Mouse (Mus musculus): ENCODE measurements at regions not wholly inside any gene's neighbourhood (a gene's known extent, or its start where the extent isn't known, plus 50 kb on each side); places are given as distances from the start of the nearest gene placed in this dataset.
"Not testable (repeated sequence)": the region's sequence is repeated elsewhere in the genome, so short reads cannot be mapped to it uniquely, and the experiment has no call there.

DNA sequence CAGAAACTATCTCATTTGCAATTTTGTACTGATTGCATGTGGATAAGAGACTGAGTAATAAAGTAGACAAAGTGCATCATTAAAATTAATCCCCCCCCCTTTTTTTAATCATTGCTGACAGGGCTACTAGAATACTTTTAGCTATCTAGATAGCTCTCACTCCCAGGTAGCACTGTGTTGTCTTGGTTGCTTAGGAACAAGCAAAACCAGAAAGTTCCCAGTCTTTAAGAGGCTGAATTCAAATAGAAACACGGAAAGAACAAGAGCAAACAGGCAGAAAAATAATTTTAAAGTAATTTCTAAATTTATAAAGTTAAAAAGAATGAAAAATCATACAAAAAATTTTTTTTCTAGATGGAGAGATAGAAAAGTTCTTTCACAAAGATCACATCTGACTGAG, 65.0 kb upstream of the Rhobtb1 start:
- 75% methylated on average over 1 of the region's 1 CpGs for WGBS
- ATAC-seq (replicated peaks; ENCODE audit: low FRiP score) = no peak
- Histone ChIP-seq H3K27ac (no peak overlapping the region), H3K36me3 (no peaks in the 10 kb centered on the region), H3K4me1 (no peaks in the 10 kb centered on the region), H3K9ac (no peak overlapping the region), H3K4me3 (replicated peaks) (no peak overlapping the region), H3K9me3 (replicated peaks) (no peaks in the 10 kb centered on the region), H3K27me3 (no peaks in the 10 kb centered on the region), H3K4me2 (no peak overlapping the region)

DNA sequence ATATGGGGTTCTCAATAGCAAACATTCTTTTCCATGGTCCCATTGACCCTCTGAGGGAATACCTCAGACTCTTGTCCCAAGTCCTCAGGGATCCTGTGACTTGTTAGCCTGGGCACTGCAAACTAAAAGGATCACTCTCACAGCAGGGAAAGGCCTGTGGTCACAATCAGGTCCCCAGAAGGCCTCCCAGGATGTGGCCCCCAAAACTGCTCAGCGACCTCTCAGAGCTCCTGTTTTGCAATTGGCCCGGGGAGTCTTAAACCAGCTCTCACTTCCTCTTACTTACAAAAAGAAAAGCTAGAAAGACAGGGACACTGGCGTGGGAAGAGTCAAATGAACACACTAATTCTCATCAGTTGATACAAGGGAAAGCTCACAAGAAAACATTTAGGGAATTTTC, 59.4 kb upstream of the Rhobtb1 start:
- WGBS = 77% methylated on average over 3 of the region's 3 CpGs
- no peak for ATAC-seq (replicated peaks; ENCODE audit: low FRiP score)
- H3K27me3 ChIP-seq = no peaks in the 10 kb centered on the region

DNA sequence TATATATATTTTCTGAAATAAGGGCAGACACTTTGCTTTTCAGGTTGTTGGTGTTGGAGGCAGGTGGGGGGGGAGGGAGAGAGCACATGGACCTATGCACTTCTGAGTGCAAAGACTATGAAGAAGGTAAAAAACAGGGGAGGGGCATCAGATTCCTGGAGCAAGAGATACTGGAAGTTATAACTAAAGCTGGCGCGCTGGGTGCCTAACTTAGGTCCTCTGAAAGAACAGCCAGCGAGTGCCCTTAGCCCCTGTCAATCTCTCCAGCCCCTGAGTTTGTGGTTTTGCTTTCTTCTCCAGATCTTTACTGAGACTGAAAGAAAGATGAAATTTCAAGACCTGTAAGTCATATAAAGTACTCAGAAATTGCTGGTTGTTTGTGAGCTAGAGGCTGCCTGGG, 51.2 kb upstream of the Rhobtb1 start:
- no peaks in the 10 kb centered on the region for H3K4me1 ChIP-seq
- ATAC-seq (replicated peaks; ENCODE audit: low FRiP score) = no peak
- H3K27ac ChIP-seq = no peak overlapping the region
- no peaks in the 10 kb centered on the region for H3K36me3 ChIP-seq
- no peaks in the 10 kb centered on the region for H3K27me3 ChIP-seq
- no peak overlapping the region for H3K9ac ChIP-seq
- H3K4me3 ChIP-seq (replicated peaks) = no peak overlapping the region
- H3K4me2 ChIP-seq = no peak overlapping the region
- H3K9me3 ChIP-seq (replicated peaks) = 0 out of 2 replicates have a peak, but pooled peaks cover 2% of the 10 kb centered on the region
- 94% methylated on average over 3 of the region's 3 CpGs for WGBS

More for the DNA sequence above, 59.4 kb upstream of the Rhobtb1 start:
- Histone ChIP-seq H3K9me3 (replicated peaks) (no peaks in the 10 kb centered on the region), H3K27ac (no peak overlapping the region), H3K9ac (no peak overlapping the region), H3K36me3 (no peaks in the 10 kb centered on the region), H3K4me2 (no peak overlapping the region), H3K4me3 (replicated peaks) (no peak overlapping the region), H3K4me1 (no peaks in the 10 kb centered on the region)

DNA sequence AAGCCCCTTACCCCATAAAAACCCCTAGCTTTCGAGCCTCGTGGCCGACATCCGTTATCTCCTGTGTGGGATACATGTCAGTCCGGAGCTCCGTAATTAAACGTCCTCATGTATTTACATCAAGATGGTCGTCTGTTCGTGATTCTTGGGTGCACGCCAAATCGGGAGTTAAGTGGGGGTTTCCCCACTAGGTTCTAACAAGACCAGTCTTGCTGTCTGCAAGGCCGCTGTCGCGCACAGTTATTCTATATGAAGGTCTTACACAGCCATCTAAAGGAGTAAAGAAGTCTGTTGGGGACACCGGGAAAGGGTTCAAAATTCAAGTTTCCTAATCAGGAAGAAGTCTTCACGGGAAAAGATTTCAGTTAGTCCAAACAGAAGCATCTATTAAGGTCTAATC, 50.5 kb upstream of the Rhobtb1 start:
- not testable (repeated sequence) for H3K4me2 ChIP-seq; H3K4me1 ChIP-seq; H3K4me3 ChIP-seq (replicated peaks); H3K27me3 ChIP-seq; H3K9ac ChIP-seq; ATAC-seq (replicated peaks; ENCODE audit: low FRiP score); H3K9me3 ChIP-seq (replicated peaks); H3K36me3 ChIP-seq; H3K27ac ChIP-seq
- WGBS = 64% methylated on average over 16 of the region's 16 CpGs
